Mouse (Mus musculus): ENCODE data around the gene Odc1. TPM values are rescaled to one million over a fixed set of nuclear protein-coding genes. Genes with fewer than 3 reads are reported as not detected.
A peak's percentile ranks its signal among the peaks of the same experiment; 100 is the strongest.

The Odc1 gene
- polyA plus RNA-seq, 1 experiment from 2014 or later, result 296 TPM

DNA sequence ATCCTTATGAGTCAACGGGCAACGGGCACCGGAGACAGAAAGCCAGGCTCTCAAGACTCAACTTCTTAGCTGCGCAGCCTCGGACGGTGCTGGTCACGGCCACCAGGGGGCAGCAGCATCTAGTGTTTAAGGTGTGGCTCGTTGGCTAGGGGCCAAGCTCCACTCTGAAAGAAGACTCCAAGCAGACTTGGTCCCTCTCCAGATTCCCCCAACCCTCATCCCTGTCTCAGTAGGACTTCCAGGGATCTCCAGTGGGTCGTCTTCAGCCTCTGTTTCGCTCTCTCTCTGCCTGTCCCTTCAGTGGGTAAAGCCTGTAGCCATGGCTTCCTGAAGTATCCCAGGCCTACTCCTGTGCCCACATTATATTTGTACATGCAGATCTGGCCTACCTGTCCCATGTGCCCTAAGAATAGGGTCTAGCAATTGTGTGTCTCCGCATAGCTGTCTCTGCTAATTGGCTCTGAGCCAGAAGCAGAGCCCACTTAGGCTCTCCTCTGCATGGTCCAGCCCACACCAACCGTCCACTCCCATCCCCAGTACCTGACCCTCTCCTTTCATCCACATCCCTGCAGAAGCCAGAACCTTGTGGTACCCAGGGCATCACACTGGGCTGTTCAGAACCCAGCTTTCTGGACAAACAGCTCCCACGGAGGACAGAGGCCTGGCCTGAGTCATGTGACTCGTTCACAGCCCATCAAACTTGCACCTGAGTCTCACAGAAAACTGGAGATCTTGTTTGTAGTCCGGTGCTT is 9.8 kb downstream of the Odc1 start:
- no peak overlapping the region for H3K27ac ChIP-seq (ENCODE audit: low read depth, low read length)
- H3K9ac ChIP-seq (ENCODE audit: low read depth, low read length), result no peak overlapping the region
- no peaks in the 10 kb centered on the region for H3K27me3 ChIP-seq (ENCODE audit: control insufficient read depth, insufficient read depth, low read length)
- H3K4me3 ChIP-seq (ENCODE audit: low read length), result no peak overlapping the region
- no peaks in the 10 kb centered on the region for H3K4me1 ChIP-seq (ENCODE audit: control insufficient read depth, insufficient read depth, low read length)
- WGBS, result 35% methylated on average over 15 of the region's 15 CpGs
- H3K36me3 ChIP-seq (ENCODE audit: control insufficient read depth, insufficient read depth, low read length), result peaks cover 19% of the 10 kb centered on the region
- H3K4me2 ChIP-seq (replicated peaks; ENCODE audit: low read depth, low read length), result no peak overlapping the region
- ATAC-seq (ENCODE audit: low FRiP score, low TSS enrichment), result peak; percentile 56
- H3K9me3 ChIP-seq (ENCODE audit: control insufficient read depth, low read length), result no peaks in the 10 kb centered on the region

DNA sequence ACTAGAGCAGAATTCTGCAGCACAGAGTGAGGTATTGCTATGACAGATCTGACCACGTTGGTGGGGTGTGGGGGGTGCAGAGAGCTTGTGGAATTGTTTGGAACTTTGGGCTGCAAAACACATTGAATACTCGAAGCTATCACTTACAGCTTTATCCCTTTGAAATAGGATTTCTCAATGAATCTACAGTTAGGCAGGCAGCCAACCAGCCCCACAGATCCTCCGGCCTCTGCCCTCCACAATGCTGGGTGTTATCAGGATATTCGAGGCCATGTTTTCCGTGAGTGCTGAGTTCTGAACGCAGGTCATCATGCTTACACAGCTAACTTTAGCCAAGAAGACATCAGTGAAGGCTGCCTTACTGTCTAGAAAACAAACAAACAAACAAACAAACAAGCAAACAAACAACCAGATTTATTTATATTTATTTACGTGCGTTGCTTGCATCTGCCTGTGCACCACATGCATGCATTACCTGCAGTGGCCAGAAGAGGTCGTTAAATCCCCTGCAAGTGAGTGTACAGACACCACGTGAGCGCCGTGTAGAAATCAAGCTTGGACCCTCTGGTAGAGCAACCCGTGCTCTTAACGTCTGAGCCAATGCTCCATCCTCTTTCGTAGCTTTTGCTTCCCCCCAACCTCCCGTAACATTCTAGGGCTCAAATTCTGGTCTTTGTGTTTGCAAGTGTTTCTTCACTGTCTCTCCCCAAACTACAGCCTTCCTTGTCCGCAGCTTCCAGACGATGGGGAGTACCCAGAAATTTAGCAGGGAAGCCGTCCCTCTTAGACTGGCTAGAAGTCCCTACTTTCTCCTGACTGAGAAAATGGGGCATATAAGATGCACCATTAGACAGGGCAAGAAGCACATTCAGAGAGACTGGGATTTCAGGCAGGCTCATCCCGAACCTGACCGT is 12.1 kb downstream of the Odc1 start:
- H3K4me1 ChIP-seq (ENCODE audit: control insufficient read depth, insufficient read depth, low read length), result no peaks in the 10 kb centered on the region
- 34% methylated on average over 21 of the region's 21 CpGs for WGBS
- no peaks in the 10 kb centered on the region for H3K9me3 ChIP-seq (ENCODE audit: control insufficient read depth, low read length)
- no peak overlapping the region for H3K27ac ChIP-seq (ENCODE audit: low read depth, low read length)
- H3K4me3 ChIP-seq (ENCODE audit: low read length), result no peak overlapping the region
- peaks cover 1% of the 10 kb centered on the region for H3K36me3 ChIP-seq (ENCODE audit: control insufficient read depth, insufficient read depth, low read length)
- H3K4me2 ChIP-seq (replicated peaks; ENCODE audit: low read depth, low read length), result peak overlapping the region; percentile 24
- no peak overlapping the region for H3K9ac ChIP-seq (ENCODE audit: low read depth, low read length)
- ATAC-seq (ENCODE audit: low FRiP score, low TSS enrichment), result peak; percentile 56; the same call in 1 of the 2 replicates
- no peaks in the 10 kb centered on the region for H3K27me3 ChIP-seq (ENCODE audit: control insufficient read depth, insufficient read depth, low read length)

DNA sequence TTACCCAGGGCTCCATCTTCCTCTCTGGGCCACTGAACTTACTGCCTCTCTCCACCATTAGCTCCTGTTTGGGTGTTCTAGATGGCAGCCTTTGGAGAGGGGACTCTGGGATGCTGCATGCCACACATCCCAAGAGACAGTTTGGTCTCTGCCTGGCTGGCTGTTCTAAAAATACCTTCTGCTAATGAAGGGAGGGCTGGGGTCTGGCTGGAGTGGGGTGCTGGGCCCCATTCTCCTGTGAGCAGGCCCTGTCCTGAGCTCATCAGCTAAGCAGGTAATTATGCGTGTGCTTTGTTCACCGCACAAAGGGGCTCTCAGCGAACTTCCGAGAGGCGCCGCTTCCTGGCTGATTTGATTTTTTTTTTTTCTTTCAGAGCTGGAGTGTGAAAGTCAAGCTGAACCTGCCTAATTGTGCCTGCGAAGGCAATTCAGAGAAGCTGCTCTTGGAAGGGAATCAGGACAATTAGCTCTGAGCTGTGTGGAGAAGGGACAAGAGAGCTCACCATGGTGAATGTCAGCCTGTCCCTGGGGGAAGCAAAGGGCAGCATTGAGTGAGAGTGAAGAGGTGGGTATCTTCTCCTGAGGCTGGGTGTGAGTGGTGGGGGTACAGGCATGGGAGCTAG is 12.9 kb downstream of the Odc1 start:
- Histone ChIP-seq H3K36me3 (ENCODE audit: control insufficient read depth, insufficient read depth, low read length) (no peaks in the 10 kb centered on the region), H3K9ac (ENCODE audit: low read depth, low read length) (no peak overlapping the region), H3K4me3 (ENCODE audit: low read length) (no peak overlapping the region), H3K27me3 (ENCODE audit: control insufficient read depth, insufficient read depth, low read length) (no peaks in the 10 kb centered on the region), H3K4me2 (replicated peaks; ENCODE audit: low read depth, low read length) (peak overlapping the region; percentile 24; the same call in 1 of the 2 replicates), H3K4me1 (ENCODE audit: control insufficient read depth, insufficient read depth, low read length) (no peaks in the 10 kb centered on the region), H3K27ac (ENCODE audit: low read depth, low read length) (no peak overlapping the region), H3K9me3 (ENCODE audit: control insufficient read depth, low read length) (no peaks in the 10 kb centered on the region)
- ATAC-seq (ENCODE audit: low FRiP score, low TSS enrichment), result no peak
- 22% methylated on average over 7 of the region's 7 CpGs for WGBS

DNA sequence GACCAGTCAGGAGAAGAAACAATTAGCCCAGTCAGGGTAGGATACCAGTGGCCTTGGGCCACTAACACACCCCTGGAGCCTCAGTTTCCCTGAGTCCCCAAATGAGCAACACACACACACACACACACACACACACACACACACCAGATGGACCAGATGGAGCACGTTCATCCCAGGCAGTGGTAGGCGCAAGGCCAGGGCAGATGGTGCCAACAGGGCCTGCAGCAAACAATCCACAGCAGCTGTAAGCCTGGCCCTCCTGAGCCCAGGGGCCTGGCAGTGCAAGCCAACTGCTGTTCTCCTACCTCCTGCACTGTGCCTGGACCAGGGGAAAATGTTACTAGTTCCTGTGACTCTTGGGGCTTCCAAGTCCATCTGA is 13.4 kb downstream of the Odc1 start:
- WGBS, result 70% methylated on average over 2 of the region's 2 CpGs
- ATAC-seq (ENCODE audit: low FRiP score, low TSS enrichment), result no peak
- no peak overlapping the region for H3K4me2 ChIP-seq (replicated peaks; ENCODE audit: low read depth, low read length)

DNA sequence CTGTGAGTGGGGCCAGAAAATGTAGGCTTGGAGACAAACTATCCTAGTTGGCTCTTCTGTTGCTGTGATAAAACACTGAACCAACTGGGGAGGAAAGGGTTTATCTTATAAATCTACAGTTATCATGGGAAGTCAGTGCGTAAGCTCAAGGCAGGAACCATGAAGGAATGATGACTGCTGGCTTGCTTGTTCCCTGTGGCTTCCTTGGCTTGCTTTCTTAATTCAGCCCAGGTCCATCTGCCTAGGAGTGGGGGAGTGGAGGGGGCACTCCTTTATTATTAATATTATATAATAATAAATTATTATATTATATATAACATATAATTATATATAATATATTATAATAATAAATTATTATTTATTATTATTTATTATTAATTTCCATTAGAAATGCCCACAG is 17.8 kb downstream of the Odc1 start:
- WGBS, result 48% methylated on average over 1 of the region's 1 CpGs
- H3K4me3 ChIP-seq (ENCODE audit: low read length), result no peak overlapping the region
- no peak overlapping the region for H3K27ac ChIP-seq (ENCODE audit: low read depth, low read length)
- no peak overlapping the region for H3K4me2 ChIP-seq (replicated peaks; ENCODE audit: low read depth, low read length)
- H3K27me3 ChIP-seq (ENCODE audit: control insufficient read depth, insufficient read depth, low read length), result no peaks in the 10 kb centered on the region
- no peak overlapping the region for H3K9ac ChIP-seq (ENCODE audit: low read depth, low read length)
- H3K9me3 ChIP-seq (ENCODE audit: control insufficient read depth, low read length), result no peaks in the 10 kb centered on the region
- H3K4me1 ChIP-seq (ENCODE audit: control insufficient read depth, insufficient read depth, low read length), result no peaks in the 10 kb centered on the region
- H3K36me3 ChIP-seq (ENCODE audit: control insufficient read depth, insufficient read depth, low read length), result no peaks in the 10 kb centered on the region
- ATAC-seq (ENCODE audit: low FRiP score, low TSS enrichment), result no peak

More for the DNA sequence above, 13.4 kb downstream of the Odc1 start:
- no peaks in the 10 kb centered on the region for H3K4me1 ChIP-seq (ENCODE audit: control insufficient read depth, insufficient read depth, low read length)
- H3K4me3 ChIP-seq (ENCODE audit: low read length), result no peak overlapping the region
- H3K9ac ChIP-seq (ENCODE audit: low read depth, low read length), result no peak overlapping the region
- no peaks in the 10 kb centered on the region for H3K36me3 ChIP-seq (ENCODE audit: control insufficient read depth, insufficient read depth, low read length)
- H3K9me3 ChIP-seq (ENCODE audit: control insufficient read depth, low read length), result no peaks in the 10 kb centered on the region
- H3K27ac ChIP-seq (ENCODE audit: low read depth, low read length), result no peak overlapping the region
- H3K27me3 ChIP-seq (ENCODE audit: control insufficient read depth, insufficient read depth, low read length), result no peaks in the 10 kb centered on the region

DNA sequence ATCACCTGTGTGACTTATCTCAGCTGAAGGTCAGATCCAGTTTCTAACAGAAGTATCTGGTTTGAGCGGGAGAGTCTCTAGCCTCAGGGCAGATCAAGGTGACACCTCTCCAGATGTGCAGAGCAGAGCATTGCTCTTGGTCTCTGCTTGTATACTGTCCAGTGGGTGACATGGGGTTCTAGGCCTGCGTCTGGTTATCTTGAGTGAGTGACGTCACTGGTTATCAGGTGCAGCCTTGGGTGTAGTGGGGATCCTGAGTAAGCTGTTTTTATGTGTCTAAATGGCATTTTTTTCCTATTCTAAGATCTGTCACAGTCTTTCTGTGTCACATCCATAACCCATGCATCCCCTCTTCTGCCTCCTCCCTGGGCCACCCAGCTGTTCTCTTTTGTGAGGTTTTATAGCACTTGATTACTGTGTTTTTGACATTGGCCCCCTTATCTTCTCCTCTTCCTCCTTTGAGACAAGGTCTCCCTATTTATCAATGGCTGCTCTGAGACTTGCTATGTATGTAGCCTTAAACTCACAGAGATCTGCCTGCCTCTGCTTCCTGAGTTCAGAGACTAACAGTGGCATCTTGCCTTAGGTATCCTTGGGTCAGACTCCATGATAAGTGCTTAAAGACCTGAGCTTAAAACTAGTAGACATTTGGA is 20.9 kb downstream of the Odc1 start:
- H3K27ac ChIP-seq (ENCODE audit: low read depth, low read length), result no peak overlapping the region
- 84% methylated on average over 3 of the region's 3 CpGs for WGBS
- H3K4me2 ChIP-seq (replicated peaks; ENCODE audit: low read depth, low read length), result no peak overlapping the region
- H3K27me3 ChIP-seq (ENCODE audit: control insufficient read depth, insufficient read depth, low read length), result no peaks in the 10 kb centered on the region
- no peaks in the 10 kb centered on the region for H3K4me1 ChIP-seq (ENCODE audit: control insufficient read depth, insufficient read depth, low read length)
- no peak for ATAC-seq (ENCODE audit: low FRiP score, low TSS enrichment)
- no peak overlapping the region for H3K9ac ChIP-seq (ENCODE audit: low read depth, low read length)
- no peaks in the 10 kb centered on the region for H3K36me3 ChIP-seq (ENCODE audit: control insufficient read depth, insufficient read depth, low read length)
- H3K9me3 ChIP-seq (ENCODE audit: control insufficient read depth, low read length), result no peaks in the 10 kb centered on the region
- H3K4me3 ChIP-seq (ENCODE audit: low read length), result no peak overlapping the region

DNA sequence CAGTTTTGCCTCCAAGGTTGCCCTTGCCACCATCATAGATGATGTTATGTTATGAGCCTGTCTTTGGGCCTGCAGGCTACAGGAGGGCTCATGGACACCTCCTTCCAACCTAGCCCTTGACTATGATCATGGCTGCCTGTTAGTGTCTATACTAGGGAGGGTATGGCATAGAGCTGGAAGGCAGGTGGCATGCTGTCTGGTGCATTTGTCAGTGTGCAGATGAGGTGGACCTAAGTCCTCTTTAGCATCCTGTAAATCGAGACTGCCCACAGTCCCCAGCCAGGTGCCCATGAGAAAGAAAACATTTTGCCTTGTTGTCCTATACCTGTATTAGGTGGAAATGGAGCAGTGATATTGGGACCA is 21.4 kb downstream of the Odc1 start:
- H3K4me2 ChIP-seq (replicated peaks; ENCODE audit: low read depth, low read length), result no peak overlapping the region
- no peaks in the 10 kb centered on the region for H3K36me3 ChIP-seq (ENCODE audit: control insufficient read depth, insufficient read depth, low read length)
- H3K9me3 ChIP-seq (ENCODE audit: control insufficient read depth, low read length), result no peaks in the 10 kb centered on the region
- H3K27me3 ChIP-seq (ENCODE audit: control insufficient read depth, insufficient read depth, low read length), result no peaks in the 10 kb centered on the region
- H3K4me1 ChIP-seq (ENCODE audit: control insufficient read depth, insufficient read depth, low read length), result no peaks in the 10 kb centered on the region
- 76% methylated on average over 1 of the region's 1 CpGs for WGBS
- no peak for ATAC-seq (ENCODE audit: low FRiP score, low TSS enrichment)
- H3K9ac ChIP-seq (ENCODE audit: low read depth, low read length), result no peak overlapping the region
- H3K4me3 ChIP-seq (ENCODE audit: low read length), result no peak overlapping the region
- no peak overlapping the region for H3K27ac ChIP-seq (ENCODE audit: low read depth, low read length)

DNA sequence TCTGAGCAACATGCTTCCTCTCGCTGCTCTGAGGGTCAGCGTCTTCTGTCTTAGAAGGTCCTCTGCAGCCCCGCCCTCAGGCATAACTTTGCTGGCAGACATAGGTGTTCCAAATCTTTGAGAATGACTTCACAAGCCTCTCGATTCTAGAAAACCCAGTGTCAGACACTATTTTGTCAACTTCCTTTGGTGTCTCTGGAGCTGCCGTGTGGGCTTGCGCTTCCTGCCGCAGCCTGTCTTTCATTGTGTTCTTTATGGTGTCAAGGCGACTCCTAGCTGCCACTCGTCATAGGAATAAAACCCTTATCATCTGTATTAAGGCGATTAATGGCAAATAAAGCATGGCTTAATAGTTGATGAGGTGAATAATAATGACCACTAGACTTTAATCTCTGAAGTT is 24.0 kb downstream of the Odc1 start:
- H3K36me3 ChIP-seq (ENCODE audit: control insufficient read depth, insufficient read depth, low read length), result no peaks in the 10 kb centered on the region
- no peaks in the 10 kb centered on the region for H3K9me3 ChIP-seq (ENCODE audit: control insufficient read depth, low read length)
- no peak overlapping the region for H3K27ac ChIP-seq (ENCODE audit: low read depth, low read length)
- H3K4me3 ChIP-seq (ENCODE audit: low read length), result no peak overlapping the region
- ATAC-seq (ENCODE audit: low FRiP score, low TSS enrichment), result no peak
- WGBS, result 87% methylated on average over 10 of the region's 10 CpGs
- H3K4me1 ChIP-seq (ENCODE audit: control insufficient read depth, insufficient read depth, low read length), result no peaks in the 10 kb centered on the region
- H3K4me2 ChIP-seq (replicated peaks; ENCODE audit: low read depth, low read length), result no peak overlapping the region
- no peaks in the 10 kb centered on the region for H3K27me3 ChIP-seq (ENCODE audit: control insufficient read depth, insufficient read depth, low read length)
- no peak overlapping the region for H3K9ac ChIP-seq (ENCODE audit: low read depth, low read length)

Measured in kidney, embryonic 14.5 days (tissue).